ENCODE assay signal across 24 mouse cellular contexts in the genomic region with DNA sequence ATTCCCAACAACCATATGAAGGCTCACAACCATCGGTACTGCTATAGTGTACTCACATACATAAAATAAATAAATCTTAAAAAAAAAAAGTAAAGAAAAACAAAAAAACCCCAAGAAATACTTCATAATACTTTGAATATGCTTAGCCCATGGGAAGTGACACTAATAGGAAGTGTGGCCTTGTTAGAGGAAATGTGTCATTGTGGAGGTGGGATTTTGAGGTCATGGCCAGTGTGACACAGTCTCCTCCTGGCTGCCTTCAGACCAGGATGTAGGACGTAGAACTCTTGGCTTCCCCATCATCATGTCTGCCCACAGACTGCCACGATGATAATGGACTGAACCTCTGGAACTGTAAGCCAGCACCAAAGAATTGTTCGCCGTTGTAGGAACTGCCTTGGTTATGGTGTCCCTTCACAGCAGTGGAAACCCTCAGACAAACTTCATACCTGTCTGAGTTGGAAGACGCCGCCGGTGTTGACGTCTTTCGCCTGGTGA. TPM values are rescaled to one million over a fixed set of nuclear protein-coding genes. Genes with fewer than 3 reads are reported as not detected.
DNase-seq lines count a peak whose midpoint lies in the region; ATAC-seq and TF ChIP-seq lines count a peak whose summit lies in the region.
"Had no signal": no experiment of that assay in that cellular context is flagged by ENCODE, and none has a peak within 500 bp of the region (broad histone marks: within the 10 kb centered on the region; RNA-seq: fewer than 3 reads in every experiment).

No protein-coding gene starts in this region.

- no peak for TF ChIP-seq CTCF in testis, adult 2 months (IDR thresholded peaks at IDR 0.05; ENCODE audit: control insufficient read depth, insufficient read depth, insufficient replicate concordance, low read depth, low read length)
- TF ChIP-seq CTCF in MEL (IDR thresholded peaks at IDR 0.05 in 2 of 3, conservative IDR thresholded peaks at IDR 0.05 in 1 of 3; ENCODE audit: control insufficient read depth in 1 of 3, insufficient read depth in 1 of 3, low read depth in 2 of 3, low read length in 3 of 3, poor library complexity in 1 of 3, severe bottlenecking in 1 of 3): no peak

- H3K27me3 ChIP-seq in testis, adult 2 months (ENCODE audit: control insufficient read depth, insufficient read depth, low read length): no peaks in the 10 kb centered on the region
- no peaks in the 10 kb centered on the region for H3K27me3 ChIP-seq in MEL (ENCODE audit: control insufficient read depth in 1 of 2, insufficient read depth in 2 of 2, low read length in 2 of 2)
- H3K27me3 ChIP-seq: CH12.LX; embryonic facial prominence, embryonic 12.5 days; forebrain, embryonic 13.5 days; forebrain, embryonic 15.5 days had no signal

- ATAC-seq in megakaryocyte progenitor cell, adult 5-6 weeks (replicated peaks; ENCODE audit: poor library complexity): 0 out of 2 replicates have a peak, but pooled peaks have one; percentile 17
- ATAC-seq: activated CD4-positive, CD25-positive, alpha-beta regulatory T cell, adult 4 months; CD4-positive, CD25-positive, alpha-beta regulatory T cell, adult 4 months; forebrain, embryonic 13.5 days; forebrain, embryonic 15.5 days; forebrain, postnatal 0 days had no signal

- no peak for DNase-seq in testis, postnatal 14 days (ENCODE audit: low spot score)
- peak; percentile 76 for DNase-seq in MEL (ENCODE audit: low read depth, low spot score)
- DNase-seq in heart, adult 18-20 months: no peak
- DNase-seq in adrenal gland, adult 18-20 months (ENCODE audit: low spot score in 2 of 2): no peak
- DNase-seq: adrenal gland, adult 2 months; adrenal gland, postnatal 14 days; adrenal gland, postnatal 36 days; B cell, adult 2 months; cerebellum, adult 11-12 months; cerebellum, adult 2 months; cerebellum, adult 9-10 months; cerebellum, postnatal 10 days; cerebellum, postnatal 25 days; forebrain, postnatal 0 days had no signal

- TF ChIP-seq EP300 in MEL (IDR thresholded peaks at IDR 0.05; ENCODE audit: low read depth in 1 of 2, low read length in 2 of 2): no peak

- no peak for TF ChIP-seq RAD21 in MEL (IDR thresholded peaks at IDR 0.05; ENCODE audit: low read depth, low read length)

- H3K36me3 ChIP-seq in testis, adult 2 months (ENCODE audit: control insufficient read depth, insufficient read depth, low read length): no peaks in the 10 kb centered on the region
- H3K36me3 ChIP-seq in MEL (ENCODE audit: control insufficient read depth in 1 of 2, insufficient read depth in 2 of 2, low read length in 2 of 2): peaks cover 0 to 9% of the 10 kb centered on the region in 2 experiments; a peak in 2 of 4 replicates
- H3K36me3 ChIP-seq: G1E had no signal

- H3K27ac ChIP-seq in testis, adult 2 months (ENCODE audit: control insufficient read depth, insufficient read depth, low read depth, low read length): no peak overlapping the region
- peak overlapping the region; percentile 93 for H3K27ac ChIP-seq in MEL (ENCODE audit: control insufficient read depth, low read depth, low read length)
- H3K27ac ChIP-seq: embryonic facial prominence, embryonic 10.5 days; embryonic facial prominence, embryonic 12.5 days; forebrain, embryonic 13.5 days; forebrain, embryonic 15.5 days had no signal

- no peak for TF ChIP-seq POLR2A in testis, adult 2 months (IDR thresholded peaks at IDR 0.05; ENCODE audit: control insufficient read depth, low read depth, low read length)
- TF ChIP-seq POLR2A in MEL (IDR thresholded peaks at IDR 0.05; ENCODE audit: control insufficient read depth in 1 of 2, insufficient read depth in 1 of 2, low read depth in 1 of 2, low read length in 2 of 2, poor library complexity in 1 of 2): peak in 1 of 2 experiments; percentile 59; a peak in 2 of 4 replicates

- H3K79me2 ChIP-seq in MEL (ENCODE audit: control insufficient read depth, insufficient read depth, low read length, poor library complexity): no peaks in the 10 kb centered on the region

- no peaks in the 10 kb centered on the region for H3K9me3 ChIP-seq in MEL (replicated peaks; ENCODE audit: insufficient read depth, low read length)
- H3K9me3 ChIP-seq: embryonic facial prominence, embryonic 10.5 days; embryonic facial prominence, embryonic 12.5 days; forebrain, embryonic 13.5 days; forebrain, embryonic 15.5 days; G1E had no signal

- peak overlapping the region; percentile 46 for H3K4me3 ChIP-seq in testis, adult 2 months (ENCODE audit: control insufficient read depth, low read depth, low read length)
- H3K4me3 ChIP-seq in MEL (ENCODE audit: control insufficient read depth in 1 of 2, insufficient read depth in 1 of 2, low read depth in 2 of 2, low read length in 2 of 2): peak overlapping the region; percentile 42 to 61
- H3K4me3 ChIP-seq: embryonic facial prominence, embryonic 10.5 days; embryonic facial prominence, embryonic 12.5 days; forebrain, embryonic 13.5 days; forebrain, embryonic 15.5 days had no signal

- H3K9ac ChIP-seq in MEL (ENCODE audit: control insufficient read depth, low read depth, low read length, poor library complexity, severe bottlenecking): peak overlapping the region; percentile 61
- H3K9ac ChIP-seq: embryonic facial prominence, embryonic 12.5 days; forebrain, embryonic 13.5 days; forebrain, embryonic 15.5 days; forebrain, postnatal 0 days had no signal

- H3K4me1 ChIP-seq in testis, adult 2 months (ENCODE audit: control insufficient read depth, insufficient read depth, low read length): peaks cover 4% of the 10 kb centered on the region; the same call in 1 of the 2 replicates
- no peaks in the 10 kb centered on the region; a peak in 2 of 4 replicates for H3K4me1 ChIP-seq in MEL (ENCODE audit: control insufficient read depth in 1 of 2, insufficient read depth in 2 of 2, low read length in 2 of 2)
- H3K4me1 ChIP-seq: embryonic facial prominence, embryonic 10.5 days; embryonic facial prominence, embryonic 12.5 days; forebrain, embryonic 13.5 days; forebrain, embryonic 15.5 days had no signal

TF ChIP-seq in MEL, 35 proteins besides CTCF, POLR2A, EP300 and RAD21:
- TF ChIP-seq ETS1 (IDR thresholded peaks at IDR 0.05; ENCODE audit: low read depth, low read length) (no peak), ZMIZ1 (IDR thresholded peaks at IDR 0.05; ENCODE audit: low read depth, low read length) (no peak), TBP (IDR thresholded peaks at IDR 0.05; ENCODE audit: low read depth, low read length) (no peak), E2F4 (IDR thresholded peaks at IDR 0.05; ENCODE audit: borderline replicate concordance, low read depth, low read length) (no peak), TAL1 (IDR thresholded peaks at IDR 0.05; ENCODE audit: low read length) (no peak), NELFE (IDR thresholded peaks at IDR 0.05; ENCODE audit: low read depth, low read length) (peak; percentile 58), MXI1 (IDR thresholded peaks at IDR 0.05; ENCODE audit: low read depth, low read length) (0 out of 2 replicates have a peak, but pooled peaks have one; percentile 5), BHLHE40 (IDR thresholded peaks at IDR 0.05; ENCODE audit: borderline replicate concordance, low read depth, low read length) (no peak), MYB (IDR thresholded peaks at IDR 0.05; ENCODE audit: low read depth, low read length) (no peak), POLR2AphosphoS5 (IDR thresholded peaks at IDR 0.05; ENCODE audit: borderline replicate concordance, low read depth, low read length) (no peak), SMC3 (IDR thresholded peaks at IDR 0.05; ENCODE audit: low read depth, low read length) (no peak), ZKSCAN1 (IDR thresholded peaks at IDR 0.05; ENCODE audit: low read depth, low read length) (no peak), MAZ (IDR thresholded peaks at IDR 0.05; ENCODE audit: low read depth, low read length) (no peak), MAX (IDR thresholded peaks at IDR 0.05; ENCODE audit: low read length) (no peak), ZNF384 (IDR thresholded peaks at IDR 0.05; ENCODE audit: low read depth, low read length) (no peak), MYC (IDR thresholded peaks at IDR 0.05; ENCODE audit: low read depth, low read length) (no peak), CHD2 (IDR thresholded peaks at IDR 0.05; ENCODE audit: low read length) (no peak), GATA1 (IDR thresholded peaks at IDR 0.05; ENCODE audit: low read depth, low read length) (no peak), USF2 (IDR thresholded peaks at IDR 0.05; ENCODE audit: borderline replicate concordance in 1 of 2, insufficient read depth in 1 of 2, low read depth in 1 of 2, low read length in 2 of 2) (no peak), NRF1 (IDR thresholded peaks at IDR 0.05; ENCODE audit: insufficient read depth, low read depth, low read length, poor library complexity, severe bottlenecking) (no peak), ELF1 (IDR thresholded peaks at IDR 0.05; ENCODE audit: low read depth, low read length) (peak; percentile 64), POLR2AphosphoS2 (IDR thresholded peaks at IDR 0.05; ENCODE audit: low read length) (no peak; the same call in 1 of the 2 replicates), USF1 (IDR thresholded peaks at IDR 0.05; ENCODE audit: low read depth, low read length) (no peak), TCF12 (IDR thresholded peaks at IDR 0.05; ENCODE audit: low read depth, low read length) (no peak), RCOR1 (IDR thresholded peaks at IDR 0.05; ENCODE audit: low read depth, low read length) (no peak), MEF2A (IDR thresholded peaks at IDR 0.05; ENCODE audit: extremely low read depth, insufficient replicate concordance, low read depth, low read length, poor library complexity, severe bottlenecking) (no peak)
TF ChIP-seq in MEL: peak in this region for 3.

RNA-seq across cellular contexts. Expression of gene Nup153, which starts 58.4 kb away (rescaled TPM):
- 238 and 272 TPM in 2 replicates for polyA plus RNA-seq in testis, adult 2 months (2012; rRNA removed)
- total RNA-seq in MEL (2012; rRNA removed): 64.6 and 66.1 TPM in 2 replicates
- 100 to 1,000 TPM in 1 of 2 experiments, 10 to 100 TPM in 1; 82.8 to 221 TPM for polyA plus RNA-seq in MEL (2012; ENCODE audit: insufficient read depth in 1 of 2, insufficient read length in 2 of 2, low read depth in 1 of 2, low replicate concordance in 2 of 2, missing spikeins in 1 of 2)
- 96.9 and 126 TPM in 2 replicates for total RNA-seq in megakaryocyte progenitor cell, adult 5-6 weeks (2015)
- 67.7 and 72.3 TPM in 2 replicates for total RNA-seq in megakaryocyte progenitor cell, adult 5-6 weeks (2017)
- 10 to 100 TPM; 33.6 to 40.2 TPM for total RNA-seq in heart, adult 18-20 months (2021)
- 10 to 100 TPM; 51.0 to 58.3 TPM for total RNA-seq in adrenal gland, adult 18-20 months (2021)
